Mouse (Mus musculus): ENCODE results near the gene Angpt4. TPM values are rescaled to one million over a fixed set of nuclear protein-coding genes. Genes with fewer than 3 reads are reported as not detected.

Angpt4 gene
- polyA plus RNA-seq, 1 experiment from 2014 or later, result 0.34 TPM

GRCm38 (mm10) chr2:151962474-151962873, 51.5 kb downstream of the Angpt4 start:
- Histone ChIP-seq H3K27ac (ENCODE audit: low read depth, low read length) (no peak overlapping the region), H3K4me3 (ENCODE audit: low read depth, low read length) (no peak overlapping the region), H3K4me2 (ENCODE audit: low read depth) (no peak overlapping the region), H3K27me3 (ENCODE audit: control insufficient read depth, insufficient read depth, low read length) (no peaks in the 10 kb centered on the region), H3K9ac (ENCODE audit: low read length) (no peak overlapping the region), H3K4me1 (ENCODE audit: control insufficient read depth, insufficient read depth, low read length) (peaks cover 12% of the 10 kb centered on the region; the same call in 1 of the 2 replicates), H3K36me3 (ENCODE audit: control insufficient read depth, insufficient read depth, low read length) (no peaks in the 10 kb centered on the region), H3K9me3 (ENCODE audit: control insufficient read depth, low read length) (no peaks in the 10 kb centered on the region)
- DNase-seq (ENCODE audit: low spot score), result no peak
- no peak for ATAC-seq (ENCODE audit: insufficient read depth, low FRiP score, low TSS enrichment)
- WGBS, result 63% methylated on average over 10 of the region's 10 CpGs

GRCm38 (mm10) chr2:151963319-151963718, 52.3 kb downstream of the Angpt4 start:
- H3K9me3 ChIP-seq (ENCODE audit: control insufficient read depth, low read length), result no peaks in the 10 kb centered on the region
- 89% methylated on average over 5 of the region's 5 CpGs for WGBS
- no peaks in the 10 kb centered on the region for H3K36me3 ChIP-seq (ENCODE audit: control insufficient read depth, insufficient read depth, low read length)
- no peak overlapping the region for H3K4me2 ChIP-seq (ENCODE audit: low read depth)
- ATAC-seq (ENCODE audit: insufficient read depth, low FRiP score, low TSS enrichment) (no peak), DNase-seq (ENCODE audit: low spot score) (no peak)
- H3K27ac ChIP-seq (ENCODE audit: low read depth, low read length), result no peak overlapping the region
- peaks cover 12% of the 10 kb centered on the region; the same call in 1 of the 2 replicates for H3K4me1 ChIP-seq (ENCODE audit: control insufficient read depth, insufficient read depth, low read length)
- H3K4me3 ChIP-seq (ENCODE audit: low read depth, low read length), result no peak overlapping the region
- no peak overlapping the region for H3K9ac ChIP-seq (ENCODE audit: low read length)
- no peaks in the 10 kb centered on the region for H3K27me3 ChIP-seq (ENCODE audit: control insufficient read depth, insufficient read depth, low read length)

GRCm38 (mm10) chr2:151964052-151964451, 53.0 kb downstream of the Angpt4 start:
- H3K36me3 ChIP-seq (ENCODE audit: control insufficient read depth, insufficient read depth, low read length), result no peaks in the 10 kb centered on the region; the same call in 1 of the 2 replicates
- H3K4me2 ChIP-seq (ENCODE audit: low read depth), result no peak overlapping the region
- H3K27ac ChIP-seq (ENCODE audit: low read depth, low read length), result no peak overlapping the region
- 7% methylated on average over 9 of the region's 9 CpGs for WGBS
- ATAC-seq (ENCODE audit: insufficient read depth, low FRiP score, low TSS enrichment) (no peak), DNase-seq (ENCODE audit: low spot score) (no peak)
- no peaks in the 10 kb centered on the region for H3K27me3 ChIP-seq (ENCODE audit: control insufficient read depth, insufficient read depth, low read length)
- peaks cover 17% of the 10 kb centered on the region for H3K4me1 ChIP-seq (ENCODE audit: control insufficient read depth, insufficient read depth, low read length)
- H3K4me3 ChIP-seq (ENCODE audit: low read depth, low read length), result no peak overlapping the region
- no peaks in the 10 kb centered on the region for H3K9me3 ChIP-seq (ENCODE audit: control insufficient read depth, low read length)
- no peak overlapping the region for H3K9ac ChIP-seq (ENCODE audit: low read length)

- peak overlapping the region; percentile 2; the same call in 1 of the 2 replicates for H3K9ac ChIP-seq (ENCODE audit: low read length)
- peak overlapping the region; percentile 65 for H3K4me2 ChIP-seq (ENCODE audit: low read depth)
- ATAC-seq (ENCODE audit: insufficient read depth, low FRiP score, low TSS enrichment) (0 out of 2 replicates have a peak, but pooled peaks have one; percentile 8), DNase-seq (ENCODE audit: low spot score) (peak; percentile 73)
- no peaks in the 10 kb centered on the region; the same call in 1 of the 2 replicates for H3K36me3 ChIP-seq (ENCODE audit: control insufficient read depth, insufficient read depth, low read length)
- 30% methylated on average over 9 of the region's 9 CpGs for WGBS
- H3K27me3 ChIP-seq (ENCODE audit: control insufficient read depth, insufficient read depth, low read length), result no peaks in the 10 kb centered on the region
- H3K9me3 ChIP-seq (ENCODE audit: control insufficient read depth, low read length), result no peaks in the 10 kb centered on the region
- H3K4me1 ChIP-seq (ENCODE audit: control insufficient read depth, insufficient read depth, low read length), result peaks cover 34% of the 10 kb centered on the region
- H3K4me3 ChIP-seq (ENCODE audit: low read depth, low read length), result no peak overlapping the region
- peak overlapping the region; percentile 90 for H3K27ac ChIP-seq (ENCODE audit: low read depth, low read length)
Measured at GRCm38 (mm10) chr2:151967176-151967750, 56.3 kb downstream of the Angpt4 start.

- DNase-seq (ENCODE audit: low spot score), result no peak
- Histone ChIP-seq H3K4me2 (ENCODE audit: low read depth) (peak overlapping the region; percentile 65), H3K27me3 (ENCODE audit: control insufficient read depth, insufficient read depth, low read length) (0 out of 2 replicates have a peak, but pooled peaks cover 1% of the 10 kb centered on the region), H3K9me3 (ENCODE audit: control insufficient read depth, low read length) (no peaks in the 10 kb centered on the region), H3K36me3 (ENCODE audit: control insufficient read depth, insufficient read depth, low read length) (no peaks in the 10 kb centered on the region; the same call in 1 of the 2 replicates), H3K4me3 (ENCODE audit: low read depth, low read length) (no peak overlapping the region), H3K4me1 (ENCODE audit: control insufficient read depth, insufficient read depth, low read length) (peaks cover 34% of the 10 kb centered on the region), H3K27ac (ENCODE audit: low read depth, low read length) (peak overlapping the region; percentile 90), H3K9ac (ENCODE audit: low read length) (peak overlapping the region; percentile 11; the same call in 1 of the 2 replicates)
- no peak for ATAC-seq (ENCODE audit: insufficient read depth, low FRiP score, low TSS enrichment)
- WGBS, result 84% methylated on average over 2 of the region's 2 CpGs
Measured at GRCm38 (mm10) chr2:151967792-151968191, 56.8 kb downstream of the Angpt4 start.

GRCm38 (mm10) chr2:151968451-151968850, 57.4 kb downstream of the Angpt4 start:
- peak overlapping the region; percentile 65 for H3K4me2 ChIP-seq (ENCODE audit: low read depth)
- 0 out of 2 replicates have a peak overlapping the region, but pooled peaks have one; percentile 40 for H3K4me3 ChIP-seq (ENCODE audit: low read depth, low read length)
- WGBS, result 82% methylated on average over 8 of the region's 8 CpGs
- DNase-seq (ENCODE audit: low spot score) (no peak), ATAC-seq (ENCODE audit: insufficient read depth, low FRiP score, low TSS enrichment) (no peak)
- H3K4me1 ChIP-seq (ENCODE audit: control insufficient read depth, insufficient read depth, low read length), result peaks cover 37% of the 10 kb centered on the region
- H3K9ac ChIP-seq (ENCODE audit: low read length), result 0 out of 2 replicates have a peak overlapping the region, but pooled peaks have one; percentile 19
- 0 out of 2 replicates have a peak, but pooled peaks cover 3% of the 10 kb centered on the region for H3K27me3 ChIP-seq (ENCODE audit: control insufficient read depth, insufficient read depth, low read length)
- no peaks in the 10 kb centered on the region; the same call in 1 of the 2 replicates for H3K36me3 ChIP-seq (ENCODE audit: control insufficient read depth, insufficient read depth, low read length)
- H3K9me3 ChIP-seq (ENCODE audit: control insufficient read depth, low read length), result no peaks in the 10 kb centered on the region
- peak overlapping the region; percentile 90; the same call in 1 of the 2 replicates for H3K27ac ChIP-seq (ENCODE audit: low read depth, low read length)

GRCm38 (mm10) chr2:151968986-151969385, 58.0 kb downstream of the Angpt4 start:
- ATAC-seq (ENCODE audit: insufficient read depth, low FRiP score, low TSS enrichment), result no peak
- Histone ChIP-seq H3K4me3 (ENCODE audit: low read depth, low read length) (peak overlapping the region; percentile 40; the same call in 1 of the 2 replicates), H3K4me1 (ENCODE audit: control insufficient read depth, insufficient read depth, low read length) (peaks cover 41% of the 10 kb centered on the region), H3K36me3 (ENCODE audit: control insufficient read depth, insufficient read depth, low read length) (no peaks in the 10 kb centered on the region; the same call in 1 of the 2 replicates), H3K9ac (ENCODE audit: low read length) (peak overlapping the region; percentile 19; the same call in 1 of the 2 replicates), H3K4me2 (ENCODE audit: low read depth) (peak overlapping the region; percentile 65), H3K9me3 (ENCODE audit: control insufficient read depth, low read length) (no peaks in the 10 kb centered on the region), H3K27ac (ENCODE audit: low read depth, low read length) (0 out of 2 replicates have a peak overlapping the region, but pooled peaks have one; percentile 90), H3K27me3 (ENCODE audit: control insufficient read depth, insufficient read depth, low read length) (0 out of 2 replicates have a peak, but pooled peaks cover 3% of the 10 kb centered on the region)
- WGBS, result 88% methylated on average over 7 of the region's 7 CpGs
- DNase-seq (ENCODE audit: low spot score), result no peak

GRCm38 (mm10) chr2:151969396-151969795, 58.4 kb downstream of the Angpt4 start:
- H3K4me3 ChIP-seq (ENCODE audit: low read depth, low read length), result peak overlapping the region; percentile 40; the same call in 1 of the 2 replicates
- 90% methylated on average over 6 of the region's 6 CpGs for WGBS
- no peak overlapping the region; the same call in 1 of the 2 replicates for H3K9ac ChIP-seq (ENCODE audit: low read length)
- DNase-seq (ENCODE audit: low spot score), result no peak
- ATAC-seq (ENCODE audit: insufficient read depth, low FRiP score, low TSS enrichment), result no peak
- no peak overlapping the region for H3K27ac ChIP-seq (ENCODE audit: low read depth, low read length)
- H3K4me2 ChIP-seq (ENCODE audit: low read depth), result peak overlapping the region; percentile 65
- H3K4me1 ChIP-seq (ENCODE audit: control insufficient read depth, insufficient read depth, low read length), result peaks cover 37% of the 10 kb centered on the region
- H3K27me3 ChIP-seq (ENCODE audit: control insufficient read depth, insufficient read depth, low read length), result 0 out of 2 replicates have a peak, but pooled peaks cover 3% of the 10 kb centered on the region
- H3K9me3 ChIP-seq (ENCODE audit: control insufficient read depth, low read length), result no peaks in the 10 kb centered on the region
- H3K36me3 ChIP-seq (ENCODE audit: control insufficient read depth, insufficient read depth, low read length), result no peaks in the 10 kb centered on the region; the same call in 1 of the 2 replicates
